Mouse (Mus musculus): ENCODE data around the gene Sirpb1b. TPM values are rescaled to one million over a fixed set of nuclear protein-coding genes. Genes with fewer than 3 reads are reported as not detected.

The Sirpb1b gene
- total and polyA plus RNA-seq, 3 experiments = 0.05 TPM; not detected in 2

Other genes with a start within 250 kb of the Sirpb1b start
- gene Gm9733, start 242.8 kb downstream of the Sirpb1b start, total RNA-seq (2014; fragmentation: Nextera tagmentation) = not detected in 2 replicates
- not detected in 2 replicates for gene Gm9733, start 242.8 kb downstream of the Sirpb1b start, total RNA-seq (2017)
- gene Gm9733, start 242.8 kb downstream of the Sirpb1b start, polyA plus RNA-seq (2012) = not detected in 2 replicates
- gene Sirpb1a, start 148.5 kb downstream of the Sirpb1b start, total RNA-seq (2014; fragmentation: Nextera tagmentation) = not detected in 2 replicates
- gene Sirpb1a, start 148.5 kb downstream of the Sirpb1b start, total RNA-seq (2017) = 0.17 TPM in 1 of 2 replicates, not detected in the other
- not detected in 2 replicates for gene Sirpb1a, start 148.5 kb downstream of the Sirpb1b start, polyA plus RNA-seq (2012)